Mouse (Mus musculus): ENCODE data around the gene Ascl2. TPM values are rescaled to one million over a fixed set of nuclear protein-coding genes. Genes with fewer than 3 reads are reported as not detected.

Ascl2 gene
- polyA plus RNA-seq, 1 experiment from 2014 or later = 0.40 TPM

- Histone ChIP-seq H3K36me3 (replicated peaks) (no peaks in the 10 kb centered on the region), H3K4me1 (peaks cover 12% of the 10 kb centered on the region; the same call in 1 of the 2 replicates), H3K27me3 (ENCODE audit: poor library complexity, severe bottlenecking) (no peaks in the 10 kb centered on the region), H3K4me3 (no peak overlapping the region), H3K27ac (no peak overlapping the region), H3K9me3 (no peaks in the 10 kb centered on the region)
- WGBS = 95% methylated on average over 4 of the region's 4 CpGs
- no peak for DNase-seq (ENCODE audit: extremely low spot score, low spot score)
These were observed 16.1 kb upstream of the Ascl2 start for GRCm38 (mm10) chr7:142985146-142985545.

- no peaks in the 10 kb centered on the region for H3K36me3 ChIP-seq (replicated peaks)
- peaks cover 7% of the 10 kb centered on the region; the same call in 1 of the 2 replicates for H3K4me1 ChIP-seq
- no peak overlapping the region for H3K4me3 ChIP-seq
- H3K27me3 ChIP-seq (ENCODE audit: poor library complexity, severe bottlenecking) = no peaks in the 10 kb centered on the region
- no peaks in the 10 kb centered on the region for H3K9me3 ChIP-seq
- 80% methylated on average over 4 of the region's 4 CpGs for WGBS
- DNase-seq (ENCODE audit: extremely low spot score, low spot score) = no peak
- no peak overlapping the region for H3K27ac ChIP-seq
These were observed 12.8 kb upstream of the Ascl2 start for GRCm38 (mm10) chr7:142981908-142982307.

- under 1% methylated on average over 90 of the region's 90 CpGs for WGBS
- peaks cover 95% of the 10 kb centered on the region for H3K27me3 ChIP-seq (ENCODE audit: poor library complexity, severe bottlenecking)
- DNase-seq (ENCODE audit: extremely low spot score, low spot score) = peak; percentile 70
These were observed 918 bp downstream of the Ascl2 start for GRCm38 (mm10) chr7:142967884-142968808.

GRCm38 (mm10) chr7:142967414-142967883 is 1.6 kb downstream of the Ascl2 start:
- Histone ChIP-seq H3K36me3 (replicated peaks) (no peaks in the 10 kb centered on the region), H3K27ac (no peak overlapping the region), H3K27me3 (ENCODE audit: poor library complexity, severe bottlenecking) (peaks cover 98% of the 10 kb centered on the region), H3K9me3 (no peaks in the 10 kb centered on the region), H3K4me1 (peaks cover 40% of the 10 kb centered on the region), H3K4me3 (peak overlapping the region; percentile 57)
- 0% methylated on average over 36 of the region's 36 CpGs for WGBS
- peak; percentile 29 for DNase-seq (ENCODE audit: extremely low spot score, low spot score)

More at GRCm38 (mm10) chr7:142967884-142968808, 918 bp downstream of the Ascl2 start:
- no peaks in the 10 kb centered on the region for H3K9me3 ChIP-seq
- peak overlapping the region; percentile 56; the same call in 1 of the 2 replicates for H3K27ac ChIP-seq
- H3K36me3 ChIP-seq (replicated peaks) = no peaks in the 10 kb centered on the region
- H3K4me3 ChIP-seq = peak overlapping the region; percentile 57
- peaks cover 40% of the 10 kb centered on the region for H3K4me1 ChIP-seq

- H3K4me3 ChIP-seq = no peak overlapping the region
- H3K36me3 ChIP-seq (replicated peaks) = no peaks in the 10 kb centered on the region
- no peak for DNase-seq (ENCODE audit: extremely low spot score, low spot score)
These were observed 9.3 kb downstream of the Ascl2 start for GRCm38 (mm10) chr7:142959752-142960151.

GRCm38 (mm10) chr7:142958817-142959216 is 10.2 kb downstream of the Ascl2 start:
- Histone ChIP-seq H3K4me3 (no peak overlapping the region), H3K36me3 (replicated peaks) (no peaks in the 10 kb centered on the region), H3K4me1 (peaks cover 3% of the 10 kb centered on the region), H3K9me3 (no peaks in the 10 kb centered on the region), H3K27me3 (ENCODE audit: poor library complexity, severe bottlenecking) (peaks cover 28% of the 10 kb centered on the region), H3K27ac (no peak overlapping the region)
- DNase-seq (ENCODE audit: extremely low spot score, low spot score) = no peak
- WGBS = 92% methylated on average over 1 of the region's 1 CpGs

More at GRCm38 (mm10) chr7:142959752-142960151, 9.3 kb downstream of the Ascl2 start:
- Histone ChIP-seq H3K9me3 (no peaks in the 10 kb centered on the region), H3K27ac (no peak overlapping the region), H3K27me3 (ENCODE audit: poor library complexity, severe bottlenecking) (peaks cover 38% of the 10 kb centered on the region), H3K4me1 (peaks cover 12% of the 10 kb centered on the region)
- WGBS = 79% methylated on average over 4 of the region's 4 CpGs

- Histone ChIP-seq H3K4me1 (no peaks in the 10 kb centered on the region), H3K36me3 (replicated peaks) (no peaks in the 10 kb centered on the region), H3K9me3 (no peaks in the 10 kb centered on the region), H3K27ac (no peak overlapping the region), H3K27me3 (ENCODE audit: poor library complexity, severe bottlenecking) (peaks cover 2% of the 10 kb centered on the region; the same call in 1 of the 2 replicates), H3K4me3 (no peak overlapping the region)
- WGBS = 77% methylated on average over 2 of the region's 2 CpGs
- no peak for DNase-seq (ENCODE audit: extremely low spot score, low spot score)
These were observed 13.0 kb downstream of the Ascl2 start for GRCm38 (mm10) chr7:142956018-142956417.

GRCm38 (mm10) chr7:142949568-142949967 is 19.5 kb downstream of the Ascl2 start:
- Histone ChIP-seq H3K27ac (no peak overlapping the region), H3K4me3 (no peak overlapping the region), H3K36me3 (replicated peaks) (no peaks in the 10 kb centered on the region), H3K27me3 (ENCODE audit: poor library complexity, severe bottlenecking) (peaks cover 30% of the 10 kb centered on the region), H3K4me1 (peaks cover 7% of the 10 kb centered on the region), H3K9me3 (no peaks in the 10 kb centered on the region)
- 0% methylated on average over 1 of the region's 1 CpGs for whole genome bisulfite sequencing
- DNase-seq (ENCODE audit: extremely low spot score, low spot score) = no peak

GRCm38 (mm10) chr7:142937631-142938030 is 31.4 kb downstream of the Ascl2 start:
- no peaks in the 10 kb centered on the region for H3K27me3 ChIP-seq (ENCODE audit: poor library complexity, severe bottlenecking)
- H3K27ac ChIP-seq = no peak overlapping the region
- no peaks in the 10 kb centered on the region for H3K9me3 ChIP-seq
- H3K4me3 ChIP-seq = no peak overlapping the region
- no peaks in the 10 kb centered on the region for H3K36me3 ChIP-seq (replicated peaks)
- DNase-seq (ENCODE audit: extremely low spot score, low spot score) = no peak
- H3K4me1 ChIP-seq = no peaks in the 10 kb centered on the region; the same call in 1 of the 2 replicates

GRCm38 (mm10) chr7:142935708-142936107 is 33.4 kb downstream of the Ascl2 start:
- Histone ChIP-seq H3K27me3 (ENCODE audit: poor library complexity, severe bottlenecking) (no peaks in the 10 kb centered on the region), H3K9me3 (no peaks in the 10 kb centered on the region), H3K36me3 (replicated peaks) (no peaks in the 10 kb centered on the region), H3K4me3 (no peak overlapping the region), H3K4me1 (no peaks in the 10 kb centered on the region; the same call in 1 of the 2 replicates), H3K27ac (no peak overlapping the region)
- no peak for DNase-seq (ENCODE audit: extremely low spot score, low spot score)
- 91% methylated on average over 14 of the region's 14 CpGs for WGBS

GRCm38 (mm10) chr7:142932469-142932868 is 36.6 kb downstream of the Ascl2 start:
- H3K27ac ChIP-seq = no peak overlapping the region
- no peaks in the 10 kb centered on the region for H3K9me3 ChIP-seq
- WGBS = 71% methylated on average over 3 of the region's 3 CpGs
- H3K4me3 ChIP-seq = no peak overlapping the region
- no peak for DNase-seq (ENCODE audit: extremely low spot score, low spot score)
- H3K27me3 ChIP-seq (ENCODE audit: poor library complexity, severe bottlenecking) = no peaks in the 10 kb centered on the region
- no peaks in the 10 kb centered on the region for H3K36me3 ChIP-seq (replicated peaks)
- H3K4me1 ChIP-seq = no peaks in the 10 kb centered on the region; the same call in 1 of the 2 replicates

- Histone ChIP-seq H3K4me1 (no peaks in the 10 kb centered on the region), H3K27me3 (ENCODE audit: poor library complexity, severe bottlenecking) (no peaks in the 10 kb centered on the region), H3K36me3 (replicated peaks) (no peaks in the 10 kb centered on the region), H3K27ac (no peak within 1 kb of the TSS), H3K4me3 (no peak within 1 kb of the TSS), H3K9me3 (no peaks in the 10 kb centered on the region)
- DNase-seq (ENCODE audit: extremely low spot score, low spot score) = no peak
- 83% methylated on average over 3 of the region's 3 CpGs for WGBS
These were observed 38.0 kb downstream of the Ascl2 start, which contains the start of gene Th for GRCm38 (mm10) chr7:142931028-142931427. Gene Th, minus strand, starts transcription at chr7:142931128.

- Histone ChIP-seq H3K4me1 (no peaks in the 10 kb centered on the region), H3K36me3 (replicated peaks) (no peaks in the 10 kb centered on the region), H3K27me3 (ENCODE audit: poor library complexity, severe bottlenecking) (no peaks in the 10 kb centered on the region), H3K4me3 (no peak overlapping the region), H3K9me3 (no peaks in the 10 kb centered on the region), H3K27ac (no peak overlapping the region)
- DNase-seq (ENCODE audit: extremely low spot score, low spot score) = no peak
- WGBS = 85% methylated on average over 2 of the region's 2 CpGs
These were observed 39.5 kb downstream of the Ascl2 start for GRCm38 (mm10) chr7:142929516-142929915.

Measured in forebrain, embryonic 10.5 days (tissue).